Mouse (Mus musculus): ENCODE results near the gene Pak1ip1.

DNA sequence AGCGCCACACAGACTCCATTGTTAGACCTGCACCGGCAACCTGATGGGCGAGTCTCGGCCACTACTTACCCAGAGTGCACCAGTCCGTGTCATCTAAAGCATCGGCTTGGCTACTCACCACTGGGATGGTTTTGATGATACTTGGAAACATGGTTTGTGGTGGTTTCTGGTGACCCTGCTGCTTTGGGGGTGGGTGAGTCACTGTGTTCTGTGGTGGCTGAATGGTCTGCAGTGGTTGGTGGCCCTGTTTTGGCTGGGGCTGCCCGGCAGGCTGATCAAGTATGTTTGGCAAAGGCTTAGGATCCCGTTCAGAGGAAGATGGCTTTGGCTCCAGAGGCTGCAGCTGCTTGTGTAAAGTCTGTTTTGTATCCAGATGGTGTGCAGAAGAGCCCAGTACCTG, 45.1 kb downstream of the Pak1ip1 start:
- TF ChIP-seq EP300 (IDR thresholded peaks at IDR 0.05) = no peak
- TF ChIP-seq CTCF (IDR thresholded peaks at IDR 0.05) = no peak

Measured in lung, postnatal 0 days (tissue).